ENCODE assay signal across 8 mouse cellular contexts in the genomic region with DNA sequence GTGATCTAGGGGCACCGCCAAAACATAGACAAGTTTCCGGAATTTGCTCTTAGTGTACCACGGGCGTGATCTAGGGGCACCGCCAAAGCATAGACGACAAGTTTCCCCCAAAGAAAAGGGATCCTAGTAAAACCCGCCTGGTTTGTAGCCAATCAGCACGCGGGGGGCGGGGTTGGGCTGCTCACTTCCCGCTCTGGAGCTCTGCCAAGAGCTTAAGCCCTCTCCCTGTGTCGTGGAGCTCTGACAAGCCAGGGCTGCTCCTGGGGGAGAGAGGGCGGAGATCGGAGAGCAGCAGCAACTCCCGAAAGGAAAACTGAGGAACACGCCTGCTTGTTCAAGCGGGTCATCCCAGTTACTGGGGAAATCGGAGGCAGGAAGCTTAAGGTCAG. TPM values are rescaled to one million over a fixed set of nuclear protein-coding genes. Genes with fewer than 3 reads are reported as not detected.
DNase-seq lines count a peak whose midpoint lies in the region; ATAC-seq and TF ChIP-seq lines count a peak whose summit lies in the region.

No protein-coding gene starts in this region.

- H3K4me3 ChIP-seq in ES-E14 (ENCODE audit: insufficient read depth in 1 of 2, low read depth in 1 of 2, low read length in 2 of 2, poor library complexity in 1 of 2, severe bottlenecking in 1 of 2): peak overlapping the region; percentile 57 to 61
- peak overlapping the region; percentile 36 for H3K4me3 ChIP-seq in forebrain, embryonic 16.5 days (replicated peaks; ENCODE audit: low read length)

- H3K27me3 ChIP-seq in forebrain, embryonic 16.5 days (replicated peaks; ENCODE audit: control insufficient read depth, insufficient read depth, low read length): no peaks in the 10 kb centered on the region

- no peaks in the 10 kb centered on the region for H3K9me3 ChIP-seq in ES-E14 (ENCODE audit: control insufficient read depth, insufficient read depth, low read depth, low read length)
- H3K9me3 ChIP-seq in forebrain, embryonic 16.5 days (ENCODE audit: control insufficient read depth, low read length): no peaks in the 10 kb centered on the region

- peaks cover 2% of the 10 kb centered on the region; the same call in 1 of the 2 replicates for H3K36me3 ChIP-seq in ES-E14 (ENCODE audit: control insufficient read depth, insufficient read depth, low read length, poor library complexity, severe bottlenecking)
- no peaks in the 10 kb centered on the region for H3K36me3 ChIP-seq in forebrain, embryonic 16.5 days (ENCODE audit: control insufficient read depth, insufficient read depth)

- H3K27ac ChIP-seq in ES-E14 (ENCODE audit: insufficient read depth, low read depth, low read length, poor library complexity, severe bottlenecking): 0 out of 2 replicates have a peak overlapping the region, but pooled peaks have one; percentile 8
- peak overlapping the region; percentile 74 for H3K27ac ChIP-seq in forebrain, embryonic 16.5 days (ENCODE audit: low read length)

- peak overlapping the region; percentile 74 for H3K9ac ChIP-seq in ES-E14 (ENCODE audit: insufficient read depth, low read depth, low read length, poor library complexity, severe bottlenecking)
- peak overlapping the region; percentile 52 for H3K9ac ChIP-seq in forebrain, embryonic 16.5 days (replicated peaks; ENCODE audit: low read depth, low read length)

- in situ Hi-C loops in ES-E14 (cut with MboI; ENCODE audit: low sequenced_read_pairs in 2 of 2, unreplicated experiment in 2 of 2): no loop called here

- peak; percentile 19; the same call in 1 of the 2 replicates for ATAC-seq in forebrain, embryonic 16.5 days
- peak; percentile 13 to 40 for ATAC-seq in hematopoietic stem cell, adult 5-6 weeks (replicated peaks in 1 of 2; ENCODE audit: insufficient read depth in 1 of 2, low FRiP score in 2 of 2, low TSS enrichment in 1 of 2, low read depth in 1 of 2, poor library complexity in 2 of 2, severe bottlenecking in 2 of 2)

- peaks cover 0 to 22% of the 10 kb centered on the region in 2 experiments; a peak in 1 of 4 replicates for H3K4me1 ChIP-seq in ES-E14 (ENCODE audit: control insufficient read depth in 2 of 2, insufficient read depth in 2 of 2, low read length in 2 of 2, poor library complexity in 1 of 2)
- H3K4me1 ChIP-seq in forebrain, embryonic 16.5 days (replicated peaks; ENCODE audit: control insufficient read depth, insufficient read depth, low read length): peaks cover 37% of the 10 kb centered on the region

- peak; percentile 93 for DNase-seq in ES-E14 (ENCODE audit: low read depth, low spot score)
- peak; percentile 75 for DNase-seq in cerebellum, adult 11-12 months
- DNase-seq in layer of hippocampus, adult 9-10 months (ENCODE audit: low spot score): peak; percentile 56
- DNase-seq in lung, postnatal 10 days: peak; percentile 97
- DNase-seq in ovary, postnatal 14 days (ENCODE audit: low spot score): peak; percentile 87
- DNase-seq in thymus, postnatal 14 days: peak; percentile 93

- under 1% methylated on average over 18 of the region's 18 CpGs for WGBS in forebrain, embryonic 16.5 days

- peak overlapping the region; percentile 66 for H3K4me2 ChIP-seq in forebrain, embryonic 16.5 days (ENCODE audit: low read length)

TF ChIP-seq in ES-E14, 5 proteins besides CTCF, POLR2A, EP300 and RAD21:
- TF ChIP-seq CHD2 (IDR thresholded peaks at IDR 0.05; ENCODE audit: low read depth, low read length) (peak; percentile 39; the same call in 1 of the 2 replicates), MAFK (IDR thresholded peaks at IDR 0.05; ENCODE audit: insufficient read depth, low read depth, low read length) (no peak), ZNF384 (IDR thresholded peaks at IDR 0.05; ENCODE audit: low read depth, low read length) (no peak), ZC3H11A (IDR thresholded peaks at IDR 0.05; ENCODE audit: borderline replicate concordance, low read depth, low read length) (no peak)

RNA-seq across cellular contexts. Expression of a gene that starts 1.8 kb away (rescaled TPM):
- 53.8 and 67.8 TPM in 2 replicates for total RNA-seq in ES-E14 (2012; rRNA removed)
- 68.4 and 69.9 TPM in 2 replicates for polyA plus RNA-seq in forebrain, embryonic 16.5 days (2015; fragmentation: Nextera tagmentation; extraction: Ambion mirVana)
- total RNA-seq in hematopoietic stem cell, adult 5-6 weeks (2017): 19.8 and 25.3 TPM in 2 replicates

RNA-seq across cellular contexts. Expression of a gene that starts 3.0 kb away (rescaled TPM):
- 0.18 and 0.37 TPM in 2 replicates for total RNA-seq in ES-E14 (2012; rRNA removed)
- 0.50 and 0.72 TPM in 2 replicates for polyA plus RNA-seq in forebrain, embryonic 16.5 days (2015; fragmentation: Nextera tagmentation; extraction: Ambion mirVana)
- total RNA-seq in hematopoietic stem cell, adult 5-6 weeks (2017): not detected in 2 replicates

RNA-seq across cellular contexts. Expression of a gene that starts 40.3 kb away (rescaled TPM):
- 173 and 307 TPM in 2 replicates for total RNA-seq in ES-E14 (2012; rRNA removed)
- 44.1 and 47.5 TPM in 2 replicates for polyA plus RNA-seq in forebrain, embryonic 16.5 days (2015; fragmentation: Nextera tagmentation; extraction: Ambion mirVana)
- total RNA-seq in hematopoietic stem cell, adult 5-6 weeks (2017): 15.9 and 18.2 TPM in 2 replicates

Comparison
In these comparisons a context has a peak if more than half of its experiments do, and no peak if none do; other contexts are left out.
1. Peak in every context shown above with its lines: DNase-seq, ATAC-seq, H3K4me3 ChIP-seq and H3K27ac ChIP-seq.